8 mouse cellular contexts compared by ENCODE assay signal in the genomic region with DNA sequence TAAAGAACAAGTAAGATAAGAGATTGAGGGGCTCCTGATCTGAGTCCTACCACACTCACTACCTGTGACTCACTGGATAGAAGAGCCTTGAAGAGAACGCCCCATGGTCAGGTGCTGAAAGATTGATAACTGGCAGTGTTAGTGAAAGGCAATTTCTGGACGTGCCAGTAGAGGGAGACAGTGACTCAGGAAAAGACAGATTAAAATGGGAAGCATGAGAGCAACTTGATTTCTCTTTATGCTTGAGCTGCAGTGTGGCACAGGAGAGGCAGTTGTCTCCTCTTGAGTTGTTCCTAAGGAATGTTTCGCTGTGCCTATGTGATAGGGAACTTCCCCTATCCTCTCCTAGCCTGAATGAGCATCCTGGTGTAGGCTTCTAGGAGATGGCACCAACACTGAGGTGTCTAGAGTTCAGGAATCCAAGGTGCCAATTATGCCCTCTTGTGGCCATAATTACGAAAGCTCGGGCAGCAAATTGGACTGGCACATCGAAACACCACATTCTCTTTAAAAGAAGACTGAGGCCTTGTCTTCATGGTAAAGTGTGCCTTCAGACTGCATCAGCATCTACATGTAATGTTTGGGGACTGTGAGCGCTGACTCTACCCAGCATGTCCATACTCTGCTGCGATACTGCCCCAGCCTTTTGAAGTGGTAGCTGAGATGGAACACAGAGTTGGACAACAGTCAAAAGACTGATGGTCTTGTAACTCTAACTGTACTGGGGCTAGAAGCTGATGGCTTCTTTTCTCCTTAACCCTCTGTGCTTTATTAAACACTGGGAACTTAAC. TPM values are rescaled to one million over a fixed set of nuclear protein-coding genes. Genes with fewer than 3 reads are reported as not detected.
DNase-seq lines count a peak whose midpoint lies in the region; ATAC-seq and TF ChIP-seq lines count a peak whose summit lies in the region.

No protein-coding gene starts in this region.

- ATAC-seq in frontal cortex, adult (ENCODE audit: low TSS enrichment) = peak; percentile 96
- peak; percentile 93 to 98 for ATAC-seq in hematopoietic stem cell, adult 5-6 weeks (replicated peaks in 1 of 2; ENCODE audit: insufficient read depth in 1 of 2, low FRiP score in 2 of 2, low TSS enrichment in 1 of 2, low read depth in 1 of 2, poor library complexity in 2 of 2, severe bottlenecking in 2 of 2)
- ATAC-seq in neural tube, embryonic 15.5 days (ENCODE audit: low FRiP score) = peak; percentile 68; the same call in 1 of the 2 replicates

- peak overlapping the region; percentile 67 for H3K27ac ChIP-seq in layer of hippocampus, adult 2 months
- no peak overlapping the region for H3K27ac ChIP-seq in neural tube, embryonic 15.5 days (replicated peaks)
- no peak overlapping the region for H3K27ac ChIP-seq in thymus, adult 2 months (ENCODE audit: control insufficient read depth, insufficient read depth, low read length)

- no peak for TF ChIP-seq POLR2A in lung, adult 2 months (IDR thresholded peaks at IDR 0.05; ENCODE audit: borderline replicate concordance, extremely low read depth, low read depth, low read length)
- TF ChIP-seq POLR2A in thymus, adult 2 months (IDR thresholded peaks at IDR 0.05; ENCODE audit: control insufficient read depth, extremely low read depth, insufficient read depth, low read length, poor library complexity) = no peak

- peak; percentile 89 for TF ChIP-seq CTCF in layer of hippocampus, adult 2 months (conservative IDR thresholded peaks at IDR 0.05)
- peak; percentile 47 for TF ChIP-seq CTCF in lung, adult 2 months (IDR thresholded peaks at IDR 0.05; ENCODE audit: insufficient read depth, low read length)
- no peak for TF ChIP-seq CTCF in thymus, adult 2 months (IDR thresholded peaks at IDR 0.05; ENCODE audit: borderline replicate concordance, control insufficient read depth, extremely low read depth, insufficient read depth, low read length, poor library complexity)

- peak overlapping the region; percentile 33 for H3K4me3 ChIP-seq in layer of hippocampus, adult 2 months
- no peak overlapping the region for H3K4me3 ChIP-seq in lung, adult 2 months (replicated peaks; ENCODE audit: extremely low read depth, low read depth, low read length)
- H3K4me3 ChIP-seq in neural tube, embryonic 15.5 days (replicated peaks) = no peak overlapping the region
- no peak overlapping the region for H3K4me3 ChIP-seq in thymus, adult 2 months (ENCODE audit: control insufficient read depth, insufficient read depth, low read length)

- 29% methylated on average over 8 of the region's 8 CpGs for WGBS in lung, adult 2 months
- 45% methylated on average over 8 of the region's 8 CpGs for WGBS in neural tube, embryonic 15.5 days
- WGBS in thymus, adult 2 months = 34% methylated on average over 8 of the region's 8 CpGs

- no peaks in the 10 kb centered on the region for H3K36me3 ChIP-seq in neural tube, embryonic 15.5 days
- H3K36me3 ChIP-seq in thymus, adult 2 months (ENCODE audit: control insufficient read depth, insufficient read depth, low read length) = no peaks in the 10 kb centered on the region

- peaks cover 2% of the 10 kb centered on the region for H3K4me1 ChIP-seq in lung, adult 2 months (ENCODE audit: control insufficient read depth, insufficient read depth, low read length)
- H3K4me1 ChIP-seq in neural tube, embryonic 15.5 days = no peaks in the 10 kb centered on the region
- H3K4me1 ChIP-seq in thymus, adult 2 months (replicated peaks; ENCODE audit: control insufficient read depth, insufficient read depth, low read length) = no peaks in the 10 kb centered on the region

- no peak overlapping the region for H3K9ac ChIP-seq in neural tube, embryonic 15.5 days (replicated peaks)

- DNase-seq in MEL-GATA-1-ER (ENCODE audit: extremely low read depth, low read depth) = peak; percentile 59
- DNase-seq in cerebellum, adult 8-10 months = peak; percentile 76
- peak; percentile 77 to 81 for DNase-seq in layer of hippocampus, adult 2 months (ENCODE audit: low spot score in 2 of 2)
- DNase-seq in lung, adult 2 months = peak; percentile 83
- peak; percentile 53 for DNase-seq in thymus, adult 2 months

- no peak overlapping the region; the same call in 1 of the 2 replicates for H3K4me2 ChIP-seq in neural tube, embryonic 15.5 days

- no peaks in the 10 kb centered on the region for H3K9me3 ChIP-seq in neural tube, embryonic 15.5 days (replicated peaks)

- H3K27me3 ChIP-seq in neural tube, embryonic 15.5 days (replicated peaks) = no peaks in the 10 kb centered on the region
- no peaks in the 10 kb centered on the region for H3K27me3 ChIP-seq in thymus, adult 2 months (ENCODE audit: control insufficient read depth, insufficient read depth, low read length)

RNA-seq across cellular contexts. Expression of gene 9230104L09Rik, which starts 13.5 kb away (rescaled TPM):
- total RNA-seq in hematopoietic stem cell, adult 5-6 weeks (2017) = not detected in 2 replicates
- not detected for total RNA-seq in layer of hippocampus, adult 2 months (2021)
- polyA plus RNA-seq in lung, adult 2 months (2012; rRNA removed) = 12.7 and 19.1 TPM in 2 replicates
- not detected in 2 replicates for polyA plus RNA-seq in neural tube, embryonic 15.5 days (2015; fragmentation: Nextera tagmentation; extraction: Ambion mirVana)
- polyA plus RNA-seq in thymus, adult 2 months (2012; rRNA removed) = 0.30 TPM in 1 of 2 replicates, not detected in the other

RNA-seq across cellular contexts. Expression of gene Cst9, which starts 16.4 kb away (rescaled TPM):
- not detected in 2 replicates for total RNA-seq in hematopoietic stem cell, adult 5-6 weeks (2017)
- total RNA-seq in layer of hippocampus, adult 2 months (2021) = not detected
- polyA plus RNA-seq in lung, adult 2 months (2012; rRNA removed) = 0.20 TPM in 1 of 2 replicates, not detected in the other
- not detected in 2 replicates for polyA plus RNA-seq in neural tube, embryonic 15.5 days (2015; fragmentation: Nextera tagmentation; extraction: Ambion mirVana)
- 0.44 TPM in 1 of 2 replicates, not detected in the other for polyA plus RNA-seq in thymus, adult 2 months (2012; rRNA removed)

RNA-seq across cellular contexts. Expression of gene Cst3, which starts 24.2 kb away (rescaled TPM):
- 200 and 303 TPM in 2 replicates for total RNA-seq in hematopoietic stem cell, adult 5-6 weeks (2017)
- total RNA-seq in layer of hippocampus, adult 2 months (2021) = 1,000 to 10,000 TPM; 2,176 to 2,304 TPM
- 1,892 and 2,105 TPM in 2 replicates for polyA plus RNA-seq in lung, adult 2 months (2012; rRNA removed)
- polyA plus RNA-seq in neural tube, embryonic 15.5 days (2015; fragmentation: Nextera tagmentation; extraction: Ambion mirVana) = 582 and 653 TPM in 2 replicates
- polyA plus RNA-seq in thymus, adult 2 months (2012; rRNA removed) = 843 and 1,366 TPM in 2 replicates

RNA-seq across cellular contexts. Expression of gene Cst13, which starts 31.4 kb away (rescaled TPM):
- total RNA-seq in hematopoietic stem cell, adult 5-6 weeks (2017) = not detected in 2 replicates
- not detected for total RNA-seq in layer of hippocampus, adult 2 months (2021)
- polyA plus RNA-seq in lung, adult 2 months (2012; rRNA removed) = not detected in 2 replicates
- polyA plus RNA-seq in neural tube, embryonic 15.5 days (2015; fragmentation: Nextera tagmentation; extraction: Ambion mirVana) = not detected in 2 replicates
- polyA plus RNA-seq in thymus, adult 2 months (2012; rRNA removed) = not detected in 2 replicates

RNA-seq across cellular contexts. Expression of gene Cst8, which starts 52.7 kb away (rescaled TPM):
- not detected in 2 replicates for total RNA-seq in hematopoietic stem cell, adult 5-6 weeks (2017)
- total RNA-seq in layer of hippocampus, adult 2 months (2021) = not detected
- 3.3 and 4.6 TPM in 2 replicates for polyA plus RNA-seq in lung, adult 2 months (2012; rRNA removed)
- polyA plus RNA-seq in neural tube, embryonic 15.5 days (2015; fragmentation: Nextera tagmentation; extraction: Ambion mirVana) = not detected in 2 replicates
- 0.81 TPM in 1 of 2 replicates, not detected in the other for polyA plus RNA-seq in thymus, adult 2 months (2012; rRNA removed)

Comparison
In these comparisons a context has a peak if more than half of its experiments do, and no peak if none do; other contexts are left out.
1. RNA of gene 9230104L09Rik, which starts 13.5 kb away (polyA plus RNA-seq): 12.7 to 19.1 TPM in lung, adult 2 months; 0.30 TPM in thymus, adult 2 months and not detected in neural tube, embryonic 15.5 days; every median in the first group is over 10 times any median in the second.
2. Peak in every context shown above with its lines, with median percentiles within 50 percentile points of each other: DNase-seq and ATAC-seq.